Mouse (Mus musculus) kidney, embryonic 15.5 days (tissue): ENCODE data around the gene Higd1c. TPM values are rescaled to one million over a fixed set of nuclear protein-coding genes. Genes with fewer than 3 reads are reported as not detected.
A peak's percentile ranks its signal among the peaks of the same experiment; 100 is the strongest.

Source experiments
- ATAC-seq: fragments of 200-750 bp; cut with Nextera tagmentation; replicated peaks from 2 replicates; pipeline ENCODE4 v1.8.0; 2017; ENCODE audit warnings: moderate TSS enrichment; ENCODE audit not compliant: low FRiP score
- H3K27ac ChIP-seq: fragments of 300-500 bp; sonication (generic); 2 replicates; pipeline ENCODE4 v1.5.1; 2015; ENCODE audit warnings: mild to moderate bottlenecking, inconsistent platforms
- H3K27me3 ChIP-seq: fragments of 300-500 bp; sonication (generic); 2 replicates; pipeline ENCODE4 v1.6.1; 2015; ENCODE audit warnings: inconsistent platforms
- H3K36me3 ChIP-seq: fragments of 300-500 bp; sonication (generic); 2 replicates; pipeline ENCODE4 v1.6.1; 2015; ENCODE audit warnings: inconsistent platforms
- H3K4me1 ChIP-seq: fragments of 300-500 bp; sonication (generic); 2 replicates; pipeline ENCODE4 v1.6.1; 2015; ENCODE audit warnings: inconsistent platforms
- H3K4me2 ChIP-seq: fragments of 300-500 bp; sonication (generic); 2 replicates; pipeline ENCODE4 v1.6.1; 2015; ENCODE audit warnings: moderate library complexity, mild to moderate bottlenecking, inconsistent platforms
- H3K4me3 ChIP-seq: fragments of 300-500 bp; sonication (generic); replicated peaks from 2 replicates; pipeline ENCODE4 v1.5.1; 2015; ENCODE audit warnings: mild to moderate bottlenecking, inconsistent platforms
- H3K9ac ChIP-seq: fragments of 300-500 bp; sonication (generic); 2 replicates; pipeline ENCODE4 v1.6.1; 2015; ENCODE audit warnings: mild to moderate bottlenecking, inconsistent platforms
- H3K9me3 ChIP-seq: fragments of 300-500 bp; sonication (generic); replicated peaks from 2 replicates; pipeline ENCODE4 v1.6.1; 2016; ENCODE audit warnings: inconsistent platforms
- WGBS: fragments of 180-500 bp; shearing (Covaris S2); methylation state at CpG from one replicate; pipeline ENCODE4 v1.1.7; 2015; ENCODE audit warnings: mixed read lengths; 5-methylcytosine and 5-hydroxymethylcytosine counted together
- polyA plus RNA-seq: library from polyadenylated mRNA; unstranded; fragments of >200 nt; fragmentation: Nextera tagmentation; extraction: Ambion mirVana; gene quantifications from 2 replicates; pipeline ENCODE4 v1.2.1, GENCODE M21; 2015

The Higd1c gene
- polyA plus RNA-seq, 1 experiment from 2014 or later, result 1.7 TPM

DNA sequence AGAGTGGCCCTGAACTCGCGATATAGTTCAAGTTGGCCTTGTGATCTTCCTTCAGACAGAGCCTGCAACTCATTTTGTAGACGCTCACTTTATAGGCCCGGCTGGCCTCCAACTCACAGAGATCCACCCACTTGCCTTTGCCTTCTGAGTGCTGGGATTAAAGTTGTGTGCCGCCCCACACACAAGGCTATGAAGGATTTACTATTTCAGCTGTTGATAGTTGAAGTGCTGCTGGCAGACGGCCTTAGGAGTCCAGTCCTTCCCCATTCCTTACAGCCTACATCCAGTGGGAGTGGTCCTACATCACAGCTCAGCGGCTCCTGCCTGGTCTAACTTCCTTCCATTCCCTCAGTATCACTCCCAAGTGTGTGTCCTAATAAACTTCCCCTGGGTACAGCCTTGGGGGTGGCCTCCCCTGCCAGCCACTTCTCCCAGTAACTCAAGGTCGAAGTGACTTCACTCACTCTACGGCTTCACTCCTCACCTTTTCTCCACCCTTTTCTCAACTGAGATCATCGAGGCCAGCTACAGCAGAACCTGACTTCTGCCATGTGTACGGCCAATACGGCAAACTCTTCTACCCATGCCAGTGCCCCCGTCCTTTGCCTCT, 64.1 kb downstream of the Higd1c start:
- peaks cover 15% of the 10 kb centered on the region; the same call in 1 of the 2 replicates for H3K27me3 ChIP-seq
- ATAC-seq, result peak; percentile 37
- no peak overlapping the region for H3K4me2 ChIP-seq
- H3K9me3 ChIP-seq, result no peaks in the 10 kb centered on the region
- peaks cover 30% of the 10 kb centered on the region for H3K4me1 ChIP-seq
- peak overlapping the region; percentile 59; the same call in 1 of the 2 replicates for H3K27ac ChIP-seq
- no peak overlapping the region for H3K9ac ChIP-seq
- H3K36me3 ChIP-seq, result no peaks in the 10 kb centered on the region
- no peak overlapping the region for H3K4me3 ChIP-seq
- WGBS, result 68% methylated on average over 13 of the region's 13 CpGs

DNA sequence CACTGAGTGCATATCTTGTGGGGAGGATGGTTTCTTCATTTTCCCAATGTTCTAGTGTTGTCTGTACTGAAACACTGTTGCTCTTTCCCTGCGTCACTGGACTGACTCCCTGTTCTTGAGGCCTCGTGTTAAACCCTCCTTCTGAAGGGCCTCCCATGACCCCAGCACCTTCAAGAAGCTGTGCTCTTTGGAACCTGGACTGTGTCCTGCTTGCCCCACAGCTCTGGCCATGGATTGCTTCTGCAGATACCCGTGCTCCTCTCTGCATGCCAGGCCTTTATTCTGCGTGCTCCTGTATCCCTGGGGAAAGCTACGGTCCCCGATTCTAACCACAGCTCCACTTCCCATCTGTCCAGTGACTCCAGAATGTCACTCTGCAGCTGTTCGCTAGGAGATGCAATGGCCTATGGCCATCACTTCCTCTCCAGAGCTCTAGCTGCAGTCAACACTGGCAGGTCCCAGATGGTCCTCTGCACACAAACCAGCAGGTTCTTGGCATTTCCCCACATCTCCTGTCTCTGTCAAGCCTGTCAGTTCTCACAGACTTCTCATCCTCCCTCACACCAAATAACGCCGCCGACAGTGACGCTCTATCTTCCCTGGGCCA, 65.7 kb downstream of the Higd1c start:
- H3K9me3 ChIP-seq, result no peaks in the 10 kb centered on the region
- H3K27me3 ChIP-seq, result 0 out of 2 replicates have a peak, but pooled peaks cover 7% of the 10 kb centered on the region
- H3K27ac ChIP-seq, result no peak overlapping the region
- H3K4me3 ChIP-seq, result no peak overlapping the region
- no peaks in the 10 kb centered on the region for H3K36me3 ChIP-seq
- H3K9ac ChIP-seq, result no peak overlapping the region
- ATAC-seq, result no peak
- H3K4me2 ChIP-seq, result no peak overlapping the region
- peaks cover 16% of the 10 kb centered on the region; the same call in 1 of the 2 replicates for H3K4me1 ChIP-seq
- WGBS, result 61% methylated on average over 11 of the region's 11 CpGs

DNA sequence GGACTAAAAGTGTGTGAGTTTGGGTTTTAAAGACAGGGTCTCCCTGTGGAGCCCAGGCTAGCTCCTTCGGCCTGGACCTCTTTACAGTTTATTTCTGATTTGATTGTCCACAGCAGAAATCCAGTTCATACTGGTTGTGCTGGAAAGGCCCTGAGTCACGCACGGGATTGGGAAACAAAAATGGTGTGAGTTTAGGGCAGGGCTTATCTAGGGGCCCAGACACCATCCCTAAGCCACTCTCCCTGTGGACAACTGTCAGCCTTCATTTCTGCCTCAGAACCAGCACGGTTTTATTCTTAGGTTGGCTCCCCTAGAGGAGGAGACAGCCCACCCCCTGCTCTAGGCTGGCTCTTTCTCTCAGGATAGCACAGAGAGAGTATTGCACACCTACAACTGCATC, 68.9 kb downstream of the Higd1c start:
- ATAC-seq, result no peak
- Histone ChIP-seq H3K27ac (no peak overlapping the region), H3K36me3 (no peaks in the 10 kb centered on the region), H3K9me3 (no peaks in the 10 kb centered on the region), H3K9ac (no peak overlapping the region), H3K4me3 (no peak overlapping the region), H3K4me1 (peaks cover 13% of the 10 kb centered on the region; the same call in 1 of the 2 replicates), H3K27me3 (no peaks in the 10 kb centered on the region), H3K4me2 (no peak overlapping the region)
- WGBS, result 69% methylated on average over 4 of the region's 4 CpGs

Other genes with a start within 250 kb of the Higd1c start
- gene Atf1, start 136.7 kb upstream of the Higd1c start, polyA plus RNA-seq, result 49.7 and 51.1 TPM in 2 replicates
- gene Tmprss12, start 83.7 kb upstream of the Higd1c start, polyA plus RNA-seq, result not detected in 2 replicates
- gene Mettl7a1, start 60.4 kb upstream of the Higd1c start, polyA plus RNA-seq, result 13.2 and 18.4 TPM in 2 replicates
- 0.17 TPM in 1 of 2 replicates, not detected in the other for gene Mettl7a3, start 29.6 kb upstream of the Higd1c start, polyA plus RNA-seq
- 0.94 and 1.5 TPM in 2 replicates for gene Methig1, start 11.4 kb upstream of the Higd1c start, polyA plus RNA-seq
- gene Mettl7a2, start 11.3 kb upstream of the Higd1c start, polyA plus RNA-seq, result 0.26 TPM in 1 of 2 replicates, not detected in the other
- gene Gm5475, start 57.6 kb downstream of the Higd1c start, polyA plus RNA-seq, result 0.15 and 0.25 TPM in 2 replicates
- gene Slc11a2, start 60.5 kb downstream of the Higd1c start, polyA plus RNA-seq, result 26.8 and 28.2 TPM in 2 replicates
- gene Letmd1, start 104.5 kb downstream of the Higd1c start, polyA plus RNA-seq, result 27.5 and 27.8 TPM in 2 replicates
- gene Csrnp2, start 130.9 kb downstream of the Higd1c start, polyA plus RNA-seq, result 16.0 and 16.9 TPM in 2 replicates
- 38.1 and 38.2 TPM in 2 replicates for gene Tfcp2, start 187.5 kb downstream of the Higd1c start, polyA plus RNA-seq
- gene Pou6f1, start 235.4 kb downstream of the Higd1c start, polyA plus RNA-seq, result 8.4 and 9.1 TPM in 2 replicates